Mouse (Mus musculus): ENCODE measurements around the gene Dmrtc2. TPM values are rescaled to one million over a fixed set of nuclear protein-coding genes. Genes with fewer than 3 reads are reported as not detected.
"Not testable (repeated sequence)": the region's sequence is repeated elsewhere in the genome, so short reads cannot be mapped to it uniquely, and the experiment has no call there.

Dmrtc2 gene
- total RNA-seq (2017) = not detected in 2 replicates

DNA sequence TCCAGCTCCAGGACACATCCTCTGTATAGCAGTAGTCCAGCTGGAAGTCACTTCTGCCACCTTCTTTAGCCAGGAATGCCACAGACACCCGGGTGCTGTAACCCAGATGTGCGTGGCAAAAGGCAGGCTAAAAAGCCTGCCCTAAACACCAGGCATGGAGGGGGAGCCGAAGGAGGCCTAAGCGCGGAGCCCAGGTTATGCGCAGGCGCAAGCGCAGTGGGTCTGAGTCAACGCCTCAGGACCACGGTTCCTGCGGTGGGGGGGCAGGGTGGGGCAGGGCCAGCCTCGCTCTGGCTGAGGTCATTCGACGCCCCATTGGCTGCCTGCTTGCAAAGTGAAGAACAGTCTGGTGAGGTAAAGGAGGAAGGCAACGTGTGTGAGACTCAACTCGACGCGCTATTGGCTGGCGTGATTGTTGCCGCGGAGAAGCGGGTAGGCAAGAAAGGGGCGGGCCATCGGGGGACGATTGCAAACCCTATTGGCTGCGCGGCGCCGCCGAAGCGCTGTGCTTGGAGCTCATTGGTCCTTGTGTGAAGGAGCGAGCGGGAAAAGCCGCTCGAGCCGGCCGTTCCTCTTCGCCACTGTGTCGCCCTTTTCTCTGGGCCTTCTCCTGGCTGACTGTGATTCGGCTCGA lies at the start of gene Dmrtc2, which contains the start of gene Lypd4:
Dmrtc2 (plus strand) TSS at position 526 of the 634 bp plus-strand sequence.
Lypd4 (minus strand) TSS at position 410 of the 634 bp plus-strand sequence.
- ATAC-seq (ENCODE audit: extremely low read depth, insufficient number of reproducible peaks, low FRiP score, poor library complexity, severe bottlenecking) = no peak

DNA sequence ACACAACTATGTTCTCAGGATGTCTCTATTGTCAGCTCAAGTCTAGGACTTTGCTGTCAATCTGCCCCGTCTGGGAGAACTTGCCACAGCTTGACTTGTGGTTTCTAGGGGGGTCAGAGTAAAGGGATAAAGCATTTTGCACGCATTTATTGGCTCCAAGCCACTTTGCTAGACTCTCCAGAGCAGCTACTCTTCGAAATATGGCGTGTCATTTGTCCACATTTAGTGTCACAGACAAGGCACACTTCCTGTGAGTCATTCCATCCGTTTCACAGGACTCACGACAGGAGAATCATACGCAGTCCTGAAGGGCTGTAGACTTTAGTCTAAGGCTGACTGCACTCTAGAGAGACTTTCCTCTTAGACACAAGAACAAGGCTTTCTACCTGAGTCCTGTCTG lies 45.4 kb upstream of the Dmrtc2 start:
- no peak for ATAC-seq (ENCODE audit: extremely low read depth, insufficient number of reproducible peaks, low FRiP score, poor library complexity, severe bottlenecking)

DNA sequence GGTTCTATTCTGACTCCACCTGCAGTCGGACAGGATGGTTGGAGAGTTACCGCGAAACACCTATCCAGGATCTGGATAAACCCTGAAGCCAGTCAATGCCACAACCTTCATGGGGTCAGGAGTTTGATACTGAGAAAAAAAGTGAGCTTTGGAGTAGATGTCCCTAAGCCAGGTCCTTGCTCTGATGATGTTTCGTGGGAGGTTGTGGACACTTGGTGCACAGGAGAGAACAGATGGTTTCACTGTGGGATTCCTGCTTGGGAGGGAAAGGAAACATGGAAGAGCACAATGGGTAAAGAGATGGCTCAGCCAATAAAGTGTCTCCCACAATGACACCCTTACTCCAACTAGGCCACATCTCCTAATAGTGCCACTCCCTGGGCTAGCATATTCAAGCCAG lies 42.7 kb upstream of the Dmrtc2 start:
- no peak for ATAC-seq (ENCODE audit: extremely low read depth, insufficient number of reproducible peaks, low FRiP score, poor library complexity, severe bottlenecking)

DNA sequence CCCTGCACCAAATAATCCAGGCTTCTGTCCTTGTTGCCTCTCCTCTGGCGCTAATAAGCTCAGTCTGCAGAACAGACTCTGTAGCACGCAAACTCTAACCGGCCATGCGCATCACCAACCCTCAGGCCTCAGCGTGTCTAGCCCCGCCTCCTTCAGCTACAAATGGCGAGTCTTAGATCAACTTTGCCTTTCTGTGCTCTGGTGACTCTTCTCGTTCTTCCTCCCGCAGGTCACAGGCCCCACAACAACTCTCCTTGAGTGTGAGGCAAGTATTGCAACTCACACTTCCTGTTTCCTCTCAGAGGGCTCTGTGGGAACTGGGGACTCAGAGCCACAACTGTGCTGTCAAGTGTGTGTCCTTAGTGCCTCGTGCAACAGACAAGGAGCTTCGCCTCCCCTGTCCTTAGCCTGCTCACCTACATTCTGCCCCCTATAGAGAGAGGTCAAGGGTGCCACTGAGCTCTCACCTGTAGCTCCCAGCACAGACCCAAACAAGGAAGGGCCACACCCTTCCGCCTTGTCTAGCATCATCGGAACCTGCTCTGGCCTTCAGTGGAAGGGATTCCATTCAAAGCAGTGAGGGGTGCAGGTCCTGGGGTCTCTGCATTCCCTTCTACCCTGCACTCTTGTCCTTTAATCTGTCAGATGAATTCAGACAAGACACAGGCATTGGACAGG lies 31.0 kb upstream of the Dmrtc2 start:
- peak; percentile 98 for ATAC-seq (ENCODE audit: extremely low read depth, insufficient number of reproducible peaks, low FRiP score, poor library complexity, severe bottlenecking)

DNA sequence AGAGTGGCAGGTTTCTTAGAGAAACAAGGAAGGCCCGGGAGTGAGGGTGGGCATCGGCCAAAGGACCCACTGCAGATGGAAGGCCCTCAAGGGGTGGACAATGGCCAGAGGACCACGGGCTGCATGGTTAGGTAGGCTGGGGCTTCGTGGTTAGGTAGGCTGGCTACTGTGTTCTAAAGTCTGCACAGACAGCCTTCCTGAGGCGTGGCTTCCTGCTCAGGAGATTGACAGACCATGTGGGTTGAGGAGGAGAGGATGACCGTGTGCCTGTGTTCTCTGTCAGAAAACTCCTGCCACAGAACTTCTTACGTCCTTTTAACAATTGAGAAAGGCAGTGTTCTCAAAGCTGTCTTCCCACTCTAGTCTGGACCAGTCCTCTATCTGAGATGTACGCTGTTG lies 30.4 kb upstream of the Dmrtc2 start:
- peak; percentile 14; the same call in 1 of the 2 replicates for ATAC-seq (ENCODE audit: extremely low read depth, insufficient number of reproducible peaks, low FRiP score, poor library complexity, severe bottlenecking)

DNA sequence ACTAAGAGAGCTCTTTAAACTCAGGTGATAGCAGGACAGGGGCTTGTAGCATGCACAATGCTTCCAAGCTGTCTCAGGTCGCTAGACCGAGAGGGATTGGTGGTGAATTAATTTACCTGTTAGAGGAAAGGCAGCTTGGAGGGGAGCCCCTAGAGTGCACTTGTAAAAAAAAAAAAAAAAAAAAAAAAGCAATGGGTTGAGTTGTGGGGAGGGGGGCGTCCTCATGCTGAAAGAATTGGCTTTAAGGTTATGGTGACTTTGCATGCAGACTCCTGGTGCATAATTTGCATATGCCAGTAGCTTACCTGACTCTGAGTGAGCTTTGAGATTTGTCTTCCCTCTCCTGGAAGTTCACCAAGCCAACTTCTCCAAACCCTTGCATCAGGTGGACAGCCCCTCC lies 29.5 kb upstream of the Dmrtc2 start:
- ATAC-seq (ENCODE audit: extremely low read depth, insufficient number of reproducible peaks, low FRiP score, poor library complexity, severe bottlenecking) = no peak

DNA sequence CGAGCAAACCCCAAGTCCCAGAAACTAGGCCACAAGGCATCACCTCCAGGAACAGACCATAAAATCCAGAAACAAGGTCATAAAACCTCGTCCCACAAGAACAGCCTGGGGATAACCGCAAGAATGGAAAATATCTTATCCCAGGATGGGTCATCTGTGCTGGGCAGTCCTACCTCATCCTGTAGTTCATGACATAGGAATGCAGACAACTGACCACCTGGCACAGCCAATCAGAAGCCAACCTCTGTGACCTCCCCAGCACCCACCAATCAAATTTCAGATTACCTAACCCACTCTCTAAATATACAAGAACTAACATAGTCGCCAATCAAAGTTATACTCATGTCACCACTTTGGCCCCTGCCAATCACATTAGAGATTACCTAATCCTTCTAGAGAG lies 28.8 kb upstream of the Dmrtc2 start:
- ATAC-seq (ENCODE audit: extremely low read depth, insufficient number of reproducible peaks, low FRiP score, poor library complexity, severe bottlenecking) = no peak

DNA sequence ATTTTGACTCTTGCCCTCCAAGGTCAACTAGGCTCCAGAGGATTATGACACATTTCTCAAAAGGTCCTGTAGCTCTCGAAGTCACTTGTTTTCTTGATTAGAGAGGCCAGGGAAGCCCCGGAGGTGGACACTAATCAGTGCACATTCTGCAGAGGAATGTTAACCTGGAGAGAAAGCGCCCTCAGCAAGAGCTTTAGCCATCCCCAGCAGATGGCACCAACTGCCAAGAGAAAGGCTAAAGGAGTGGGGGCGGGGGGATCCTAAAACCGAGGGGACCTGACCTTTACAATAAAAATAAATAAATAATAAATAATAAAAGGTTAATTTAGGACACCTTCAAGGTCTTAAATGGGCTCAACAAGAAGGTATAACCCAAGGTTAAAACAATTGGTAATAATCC lies 25.7 kb upstream of the Dmrtc2 start:
- ATAC-seq (ENCODE audit: extremely low read depth, insufficient number of reproducible peaks, low FRiP score, poor library complexity, severe bottlenecking) = no peak

DNA sequence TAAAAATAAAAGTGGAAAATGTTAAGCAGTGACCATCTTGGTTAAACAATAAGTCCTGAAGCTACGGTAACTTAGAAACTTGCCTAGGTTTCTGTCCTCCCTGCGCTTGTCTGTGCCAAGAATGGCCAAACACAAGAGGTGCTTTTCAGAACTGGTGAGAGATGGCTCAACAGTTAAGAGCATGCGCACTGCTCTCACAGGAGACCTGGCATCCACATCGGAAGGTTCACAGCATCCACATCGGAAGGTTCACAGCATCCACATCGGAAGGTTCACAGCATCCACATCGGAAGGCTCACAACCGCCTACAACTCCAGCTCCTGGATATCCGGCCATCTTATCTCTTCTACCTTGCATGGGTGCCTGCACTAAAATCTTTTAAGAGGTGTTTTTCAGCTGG lies 24.7 kb upstream of the Dmrtc2 start:
- no peak for ATAC-seq (ENCODE audit: extremely low read depth, insufficient number of reproducible peaks, low FRiP score, poor library complexity, severe bottlenecking)

DNA sequence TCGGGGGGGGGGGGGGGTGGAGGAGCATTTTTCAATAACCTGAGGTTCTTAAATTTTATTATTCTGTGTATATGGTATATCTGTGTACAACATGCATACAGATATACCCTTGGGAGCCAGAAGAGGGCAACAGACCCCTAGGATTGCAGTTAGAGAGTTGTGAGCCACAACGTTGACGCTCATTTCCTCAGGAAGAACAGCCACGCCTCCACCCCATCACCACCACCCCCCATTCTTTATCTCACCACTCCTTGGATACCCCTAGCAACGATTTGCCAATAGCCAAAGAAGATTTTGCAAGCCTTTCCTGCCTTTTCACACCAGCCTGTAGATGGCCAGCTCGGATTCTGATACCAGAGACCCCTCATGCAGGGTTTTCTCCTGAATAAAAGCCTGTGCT lies 24.1 kb upstream of the Dmrtc2 start:
- peak; percentile 55; the same call in 1 of the 2 replicates for ATAC-seq (ENCODE audit: extremely low read depth, insufficient number of reproducible peaks, low FRiP score, poor library complexity, severe bottlenecking)

DNA sequence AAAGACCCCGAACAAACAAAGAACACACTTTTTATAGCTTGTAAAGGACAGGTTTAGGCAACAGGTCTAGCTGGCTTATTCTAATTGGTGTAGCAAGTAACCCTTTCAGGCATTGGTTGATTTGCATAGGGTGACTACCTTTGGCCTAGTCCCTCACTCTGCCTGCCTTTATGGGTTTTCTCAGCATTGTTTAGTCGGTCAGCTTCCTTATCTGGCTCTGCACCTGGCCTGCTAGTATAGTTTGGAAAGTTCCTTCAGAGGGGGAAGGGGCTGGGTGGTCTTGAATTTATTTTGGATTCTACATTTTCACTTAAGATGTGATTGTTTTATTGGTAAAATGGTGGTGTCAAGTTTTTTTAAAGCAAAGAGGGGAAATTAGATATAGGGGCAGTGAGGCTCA lies 23.3 kb upstream of the Dmrtc2 start:
- not testable (repeated sequence) for ATAC-seq (ENCODE audit: extremely low read depth, insufficient number of reproducible peaks, low FRiP score, poor library complexity, severe bottlenecking)

DNA sequence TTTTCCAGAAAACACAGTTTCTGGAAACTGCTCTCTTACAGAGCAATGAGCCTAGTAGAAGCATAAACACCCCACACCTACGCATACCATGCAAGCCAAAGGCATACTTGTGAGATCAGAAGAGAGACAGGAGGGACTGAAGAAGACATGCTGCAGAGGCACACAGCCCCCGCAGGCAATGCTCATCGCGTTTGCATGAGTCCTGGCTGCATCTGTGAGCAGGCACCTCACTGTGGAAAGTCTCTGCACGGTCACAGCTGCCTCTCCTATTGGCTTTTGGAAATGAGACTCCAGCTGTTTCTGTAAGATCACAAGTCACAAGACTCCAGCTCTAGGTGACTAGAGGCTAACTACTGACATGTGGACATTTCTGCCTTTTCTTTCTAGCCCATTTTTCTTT lies 19.7 kb upstream of the Dmrtc2 start:
- no peak for ATAC-seq (ENCODE audit: extremely low read depth, insufficient number of reproducible peaks, low FRiP score, poor library complexity, severe bottlenecking)

DNA sequence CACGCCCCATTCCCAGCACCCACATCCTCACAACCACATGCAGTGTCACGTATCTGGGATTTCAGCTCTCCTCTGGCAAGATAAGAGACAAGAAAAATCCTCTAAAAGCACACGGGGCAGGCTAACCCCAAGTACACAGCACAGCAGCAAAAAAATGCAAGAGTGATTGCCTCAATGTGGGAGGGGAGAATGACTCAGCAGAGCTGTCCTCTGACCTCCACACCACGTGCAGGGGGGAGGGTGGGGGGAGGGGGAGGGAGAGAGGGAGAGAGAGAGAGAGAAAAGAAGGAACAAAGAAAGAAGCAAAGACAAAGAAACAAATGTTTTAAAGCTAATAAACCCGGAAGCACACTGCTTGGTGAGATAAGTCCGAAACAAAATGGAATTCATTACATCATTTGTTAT lies 19.0 kb upstream of the Dmrtc2 start:
- 0 out of 2 replicates have a peak, but pooled peaks have one; percentile 48 for ATAC-seq (ENCODE audit: extremely low read depth, insufficient number of reproducible peaks, low FRiP score, poor library complexity, severe bottlenecking)

DNA sequence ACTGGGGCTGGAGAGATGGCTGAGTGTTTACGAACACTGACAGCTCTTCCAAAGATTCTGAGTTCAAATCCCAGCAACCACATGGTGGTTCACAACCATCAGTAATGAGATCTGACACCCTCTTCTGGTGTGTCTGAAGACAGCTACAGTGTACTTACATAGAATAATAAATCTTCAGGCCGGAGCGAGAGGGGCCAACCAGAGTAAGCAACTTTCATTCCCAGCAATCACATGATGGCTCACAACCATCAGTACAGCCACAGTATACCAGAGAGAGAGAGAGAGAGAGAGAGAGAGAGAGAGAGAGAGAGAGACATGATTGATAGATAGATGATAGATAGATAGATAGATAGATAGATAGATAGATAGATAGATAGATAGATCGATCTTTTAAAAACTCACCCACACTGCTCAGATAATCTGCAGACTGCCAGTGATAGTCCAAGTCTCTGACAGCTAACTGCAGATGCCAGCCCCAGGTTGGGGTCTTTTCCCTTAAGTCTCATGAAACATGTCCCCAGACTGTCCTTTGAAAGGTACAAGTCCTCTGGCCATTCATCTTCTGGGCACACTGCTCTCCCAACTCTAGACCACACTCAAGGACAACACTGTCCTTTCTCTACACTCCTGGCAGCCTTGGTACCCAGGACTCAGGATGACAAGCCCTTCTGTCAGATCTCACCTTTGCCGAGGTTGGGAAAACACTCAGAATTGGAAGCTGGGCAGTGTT lies 18.1 kb upstream of the Dmrtc2 start:
- ATAC-seq (ENCODE audit: extremely low read depth, insufficient number of reproducible peaks, low FRiP score, poor library complexity, severe bottlenecking) = no peak

DNA sequence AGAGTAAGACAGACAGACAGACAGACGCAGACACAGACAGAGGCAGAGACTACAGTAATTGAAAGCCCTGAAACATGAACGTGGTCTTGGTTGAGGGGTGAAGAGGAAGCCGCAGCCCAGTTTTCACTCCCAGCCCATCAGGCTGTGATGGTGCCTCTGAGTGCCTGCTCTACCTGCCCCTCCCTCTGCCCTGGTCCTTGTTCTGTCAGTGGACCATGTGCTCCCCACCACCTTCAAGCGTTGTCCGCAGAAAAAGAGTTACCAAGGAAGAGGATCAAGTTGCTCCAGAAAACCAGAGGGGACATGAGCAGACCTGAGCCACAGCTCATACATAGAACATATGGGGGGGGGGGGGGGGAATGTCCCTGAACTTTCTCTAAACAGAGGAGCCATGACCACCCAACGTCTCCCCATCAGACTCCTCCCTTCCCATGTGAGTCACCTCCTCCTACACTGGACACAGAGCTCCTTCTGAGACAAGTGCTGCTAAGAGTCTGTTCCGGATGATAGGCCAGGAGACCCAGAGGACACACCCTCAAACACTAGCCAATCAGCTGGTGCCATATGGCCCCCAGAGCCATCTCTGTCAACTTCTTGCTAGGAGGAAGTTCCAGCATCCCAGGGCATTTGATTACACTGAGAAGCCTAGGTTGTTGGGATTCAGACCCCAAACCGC lies 17.2 kb upstream of the Dmrtc2 start:
- no peak for ATAC-seq (ENCODE audit: extremely low read depth, insufficient number of reproducible peaks, low FRiP score, poor library complexity, severe bottlenecking)

DNA sequence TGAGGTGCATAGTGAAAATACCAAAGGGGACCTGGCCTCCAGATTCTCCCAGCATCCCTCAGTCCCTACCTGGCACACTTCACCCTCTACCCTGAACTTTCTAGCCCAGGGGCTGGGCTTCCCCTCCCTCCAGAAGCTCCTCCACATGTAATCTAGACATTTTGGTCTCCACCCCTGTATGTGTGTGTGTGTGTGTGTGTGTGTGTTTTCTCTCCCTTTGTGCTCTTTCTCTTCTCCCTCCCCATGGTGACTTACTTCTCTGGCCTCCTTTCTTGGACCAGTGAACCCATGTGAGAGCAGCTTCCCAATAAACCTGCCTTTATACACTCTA lies 16.7 kb upstream of the Dmrtc2 start:
- ATAC-seq (ENCODE audit: extremely low read depth, insufficient number of reproducible peaks, low FRiP score, poor library complexity, severe bottlenecking) = no peak

DNA sequence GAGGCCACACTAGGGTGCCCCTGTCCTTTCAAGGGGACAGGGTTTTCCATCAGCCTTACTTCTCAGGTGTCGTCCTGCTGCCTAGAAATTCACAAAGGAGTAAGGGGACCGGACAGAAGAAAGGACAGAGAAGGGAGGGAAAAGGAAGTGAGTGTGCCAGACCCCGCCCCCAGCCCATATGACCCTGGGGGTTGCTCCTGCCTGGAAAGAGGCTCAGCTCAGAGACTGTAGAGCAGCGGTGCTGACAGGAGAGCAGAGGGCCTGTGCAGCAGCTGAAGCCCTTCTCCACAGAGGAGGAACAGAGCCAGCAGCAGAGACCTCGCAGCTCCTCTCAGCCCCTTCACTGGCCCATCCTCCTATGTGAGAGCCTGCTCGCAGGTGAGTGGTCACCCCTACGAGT lies 16.2 kb upstream of the Dmrtc2 start:
- no peak for ATAC-seq (ENCODE audit: extremely low read depth, insufficient number of reproducible peaks, low FRiP score, poor library complexity, severe bottlenecking)

DNA sequence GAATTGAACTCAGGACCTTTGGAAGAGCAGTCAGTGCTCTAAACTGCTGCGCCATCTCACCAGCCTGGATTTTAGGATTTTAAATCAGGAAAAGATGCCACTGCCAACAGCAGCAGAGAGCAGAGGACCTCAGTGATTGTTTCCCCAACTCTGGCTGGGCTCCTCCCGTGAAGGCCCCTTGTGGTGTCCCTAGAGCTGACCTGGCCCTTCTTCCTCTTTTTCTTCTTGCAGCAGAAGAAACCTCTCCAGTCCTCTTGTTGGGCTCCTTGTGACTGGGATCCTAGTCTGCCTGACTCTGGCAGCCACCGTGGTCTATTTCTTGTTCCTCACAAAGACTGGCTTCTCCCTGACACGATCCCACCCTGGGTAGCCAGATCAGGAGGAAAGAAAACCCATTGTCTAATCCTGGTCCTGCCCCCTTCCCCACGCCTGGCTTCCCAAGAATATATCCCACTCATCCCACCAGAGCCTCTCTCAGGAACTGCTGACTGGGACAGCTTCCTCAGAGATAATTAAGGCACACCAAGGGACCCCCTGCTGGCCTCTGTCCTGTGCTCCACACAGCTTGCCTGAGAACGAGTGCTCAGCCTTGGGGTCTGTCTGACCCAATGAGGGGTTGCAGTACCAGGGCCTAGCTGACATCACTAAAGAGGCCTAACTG lies 13.3 kb upstream of the Dmrtc2 start:
- 0 out of 2 replicates have a peak, but pooled peaks have one; percentile 28 for ATAC-seq (ENCODE audit: extremely low read depth, insufficient number of reproducible peaks, low FRiP score, poor library complexity, severe bottlenecking)

DNA sequence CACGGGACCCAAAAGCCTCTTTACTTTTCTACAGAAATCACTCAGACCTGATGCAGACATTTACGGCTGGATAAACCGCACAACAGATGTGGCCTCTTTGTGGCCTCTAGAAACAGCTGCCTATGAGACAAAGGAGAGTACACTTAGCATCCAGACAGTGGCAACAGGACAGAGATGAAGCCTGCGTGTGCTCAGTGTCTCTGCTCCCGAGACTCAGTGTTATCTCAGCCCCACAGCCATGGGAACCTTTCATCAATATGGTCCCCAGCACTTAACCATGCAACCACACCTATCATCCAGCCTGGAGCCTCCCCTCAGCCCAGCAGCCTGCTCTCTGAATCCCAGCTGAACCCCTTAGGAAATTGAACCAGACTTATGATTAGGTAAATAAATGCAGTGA lies 10.6 kb upstream of the Dmrtc2 start:
- ATAC-seq (ENCODE audit: extremely low read depth, insufficient number of reproducible peaks, low FRiP score, poor library complexity, severe bottlenecking) = no peak
